Mouse (Mus musculus) spleen, adult 2 months (tissue): ENCODE data around the gene Adora3. TPM values are rescaled to one million over a fixed set of nuclear protein-coding genes. Genes with fewer than 3 reads are reported as not detected.
A peak's percentile ranks its signal among the peaks of the same experiment; 100 is the strongest.

Experiments
- DNase-seq, 2 experiments: peaks; one replicate each; pipeline versions ENCODE4 v3.0.0 to v3.0.0-alpha.2; 2012 to 2021; ENCODE audit warnings: low spot score in 2 of 2, low read depth in 1 of 2
- H3K27ac ChIP-seq: fragments of 200-500 bp; 2 replicates; pipeline ENCODE4 v1.5.1; 2012; ENCODE audit warnings: low read length, inconsistent platforms; ENCODE audit not compliant: insufficient read depth
- H3K27me3 ChIP-seq: fragments of 200-500 bp; 2 replicates; pipeline ENCODE4 v1.6.1; 2012; ENCODE audit warnings: mild to moderate bottlenecking, moderate library complexity, low read length, inconsistent platforms; ENCODE audit not compliant: control insufficient read depth, insufficient read depth
- H3K36me3 ChIP-seq: fragments of 200-500 bp; 2 replicates; pipeline ENCODE4 v1.6.1; 2012; ENCODE audit warnings: mild to moderate bottlenecking, low read length, inconsistent platforms; ENCODE audit not compliant: control insufficient read depth, insufficient read depth
- H3K4me1 ChIP-seq: fragments of 200-500 bp; 2 replicates; pipeline ENCODE4 v1.6.1; 2011; ENCODE audit warnings: inconsistent platforms; ENCODE audit not compliant: control insufficient read depth, insufficient read depth, insufficient read length
- H3K4me3 ChIP-seq: fragments of 200-500 bp; 2 replicates; pipeline ENCODE4 v1.5.1; 2011; ENCODE audit warnings: mild to moderate bottlenecking, inconsistent platforms; ENCODE audit not compliant: insufficient read depth, insufficient read length; ENCODE audit errors: extremely low read depth
- CTCF ChIP-seq: fragments of 200-500 bp; IDR thresholded peaks from 2 replicates; pipeline ENCODE4 v1.5.1; 2011; ENCODE audit warnings: mild to moderate bottlenecking, inconsistent platforms; ENCODE audit not compliant: insufficient read depth, insufficient read length, insufficient replicate concordance; ENCODE audit errors: extremely low read depth
- POLR2A ChIP-seq: fragments of 200-500 bp; IDR thresholded peaks from 2 replicates; pipeline ENCODE4 v1.6.1; 2011; ENCODE audit warnings: low read depth, low read length, inconsistent platforms
- WGBS: fragments of 180-500 bp; shearing (Covaris S2); methylation state at CpG from one replicate; pipeline ENCODE4 v1.1.7; 2018; 5-methylcytosine and 5-hydroxymethylcytosine counted together
- polyA plus RNA-seq: library from polyadenylated mRNA; depleted of rRNA; stranded (reverse); fragments of >200 nt; gene quantifications from 2 replicates; pipeline ENCODE4 v1.2.3, GENCODE M21; 2012

Gene Adora3
- polyA plus RNA-seq, 1 experiment = 0.32 TPM

GRCm38 (mm10) chr3:105882105-105882504, 11.4 kb downstream of the Adora3 start:
- Histone ChIP-seq H3K27me3 (no peaks in the 10 kb centered on the region), H3K4me3 (no peak overlapping the region), H3K27ac (no peak overlapping the region), H3K4me1 (no peaks in the 10 kb centered on the region; the same call in 1 of the 2 replicates), H3K36me3 (no peaks in the 10 kb centered on the region)
- no peak for DNase-seq
- TF ChIP-seq CTCF = no peak
- TF ChIP-seq POLR2A = no peak
- WGBS = 91% methylated on average over 7 of the region's 7 CpGs

GRCm38 (mm10) chr3:105883111-105883510, 12.5 kb downstream of the Adora3 start:
- no peak overlapping the region for H3K4me3 ChIP-seq
- no peaks in the 10 kb centered on the region; the same call in 1 of the 2 replicates for H3K4me1 ChIP-seq
- TF ChIP-seq CTCF = no peak
- TF ChIP-seq POLR2A = no peak
- no peak overlapping the region for H3K27ac ChIP-seq
- no peaks in the 10 kb centered on the region for H3K36me3 ChIP-seq
- H3K27me3 ChIP-seq = no peaks in the 10 kb centered on the region
- 92% methylated on average over 2 of the region's 2 CpGs for WGBS
- no peak for DNase-seq

DNA sequence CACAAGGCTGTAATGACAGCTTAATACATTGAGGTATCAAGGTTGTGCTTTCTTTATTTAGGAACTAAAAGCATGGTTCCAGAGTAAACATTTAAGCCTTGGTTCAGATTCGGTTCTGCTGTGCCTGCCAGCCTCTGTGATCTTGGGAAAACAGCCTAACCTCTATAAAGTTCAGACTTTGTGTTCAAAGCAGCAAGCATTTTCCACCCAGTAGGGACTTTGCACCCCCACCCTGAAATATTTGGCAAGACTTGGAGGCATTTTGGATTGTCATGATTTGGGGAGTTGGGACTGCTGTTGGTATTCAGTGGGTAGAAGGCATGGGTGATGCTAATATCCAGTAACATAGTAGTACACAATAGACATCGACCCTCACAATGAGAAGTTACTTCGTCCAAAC, 18.3 kb downstream of the Adora3 start:
- Histone ChIP-seq H3K36me3 (no peaks in the 10 kb centered on the region), H3K27me3 (no peaks in the 10 kb centered on the region), H3K27ac (no peak overlapping the region), H3K4me1 (peaks cover 17% of the 10 kb centered on the region; the same call in 1 of the 2 replicates), H3K4me3 (no peak overlapping the region)
- WGBS = 85% methylated on average over 3 of the region's 3 CpGs
- no peak for DNase-seq
- TF ChIP-seq POLR2A (no peak), CTCF (no peak)

GRCm38 (mm10) chr3:105890220-105890619, 19.6 kb downstream of the Adora3 start:
- Histone ChIP-seq H3K27me3 (no peaks in the 10 kb centered on the region), H3K4me1 (peaks cover 19% of the 10 kb centered on the region; the same call in 1 of the 2 replicates), H3K36me3 (no peaks in the 10 kb centered on the region), H3K27ac (no peak overlapping the region), H3K4me3 (no peak overlapping the region)
- DNase-seq = no peak
- WGBS = 67% methylated on average over 4 of the region's 4 CpGs
- TF ChIP-seq CTCF = no peak
- no peak for TF ChIP-seq POLR2A

DNA sequence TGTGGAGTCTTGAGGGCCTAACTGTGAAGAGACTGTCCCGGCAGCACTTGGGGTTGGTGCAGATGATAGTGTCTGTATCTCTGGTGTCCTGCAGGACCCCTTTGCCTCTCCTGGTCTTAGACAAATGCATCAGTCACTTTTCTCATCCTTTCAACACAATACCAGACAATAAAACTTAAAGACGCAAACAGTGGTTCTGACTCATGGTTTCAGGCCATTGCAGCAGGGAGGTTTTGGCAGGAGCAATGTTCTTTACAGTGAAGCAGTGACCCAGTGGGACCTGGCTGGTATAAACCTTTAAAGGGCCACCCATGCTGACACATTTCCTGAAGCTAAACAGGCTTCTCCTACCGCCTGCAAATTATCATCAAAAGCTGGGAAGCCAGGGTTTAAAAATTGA, 20.5 kb downstream of the Adora3 start:
- no peaks in the 10 kb centered on the region for H3K36me3 ChIP-seq
- peaks cover 23% of the 10 kb centered on the region; the same call in 1 of the 2 replicates for H3K4me1 ChIP-seq
- H3K27ac ChIP-seq = peak overlapping the region; percentile 95
- no peaks in the 10 kb centered on the region for H3K27me3 ChIP-seq
- 56% methylated on average over 3 of the region's 3 CpGs for WGBS
- no peak for DNase-seq
- no peak overlapping the region for H3K4me3 ChIP-seq
- TF ChIP-seq POLR2A (no peak), CTCF (no peak)

DNA sequence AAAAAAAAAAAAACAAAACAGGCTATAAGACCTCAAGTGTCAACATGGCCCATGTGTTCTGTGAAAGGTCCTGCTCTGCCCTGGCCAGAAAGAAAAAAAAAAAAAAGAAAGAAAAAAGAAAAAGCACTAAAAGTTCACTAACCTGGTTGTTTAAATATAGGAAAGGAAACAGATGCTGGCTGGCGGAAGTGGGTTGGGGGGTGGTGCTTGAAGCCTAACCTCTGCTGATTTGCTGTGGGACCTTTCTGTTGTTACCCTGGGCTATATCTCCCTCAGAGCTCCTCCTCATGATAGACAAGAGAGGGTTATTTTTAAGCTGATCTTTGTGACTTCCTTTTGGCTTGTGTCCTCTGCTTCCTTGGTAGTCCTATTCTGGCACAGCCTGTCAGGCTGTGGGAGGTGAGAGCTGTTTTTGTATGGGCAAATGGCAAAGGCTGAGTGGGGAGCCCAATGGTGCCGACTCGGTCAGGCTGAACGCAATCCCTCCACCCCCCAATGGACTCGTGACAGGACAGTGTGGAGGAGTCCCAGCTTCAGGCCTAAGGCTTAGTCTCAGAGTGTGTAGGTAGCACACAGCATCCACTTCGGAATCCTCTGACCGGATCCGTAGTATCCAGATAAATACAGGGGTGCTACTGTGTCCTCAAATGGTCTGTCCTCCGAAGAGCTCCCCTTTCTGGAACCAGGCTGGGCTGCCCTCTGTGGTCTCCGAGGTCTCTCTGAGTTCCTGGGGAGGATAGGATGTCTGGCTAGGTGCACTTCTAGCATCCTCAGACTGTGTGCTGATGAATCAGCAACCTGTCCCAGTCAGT, 21.3 kb downstream of the Adora3 start:
- WGBS = 8% methylated on average over 10 of the region's 10 CpGs
- Histone ChIP-seq H3K27me3 (no peaks in the 10 kb centered on the region), H3K4me1 (peaks cover 23% of the 10 kb centered on the region; the same call in 1 of the 2 replicates), H3K36me3 (no peaks in the 10 kb centered on the region), H3K27ac (peak overlapping the region; percentile 95), H3K4me3 (peak overlapping the region; percentile 49)
- TF ChIP-seq CTCF (no peak), POLR2A (peak; percentile 53; the same call in 1 of the 2 replicates)
- DNase-seq = peak; percentile 75 to 83
